Mouse (Mus musculus): ENCODE results near the gene Fam173a. TPM values are rescaled to one million over a fixed set of nuclear protein-coding genes. Genes with fewer than 3 reads are reported as not detected.

Gene Fam173a
- polyA plus RNA-seq, 1 experiment from 2014 or later, result 67.8 TPM

GRCm38 (mm10) chr17:25827011-25827410 lies 34.3 kb upstream of the Fam173a start:
- no peaks in the 10 kb centered on the region for H3K9me3 ChIP-seq
- peaks cover 59% of the 10 kb centered on the region for H3K36me3 ChIP-seq (replicated peaks)
- peaks cover 4% of the 10 kb centered on the region; the same call in 1 of the 2 replicates for H3K27me3 ChIP-seq (replicated peaks; ENCODE audit: low read depth, poor library complexity, severe bottlenecking)
- H3K27ac ChIP-seq (replicated peaks), result no peak overlapping the region
- H3K4me3 ChIP-seq, result peak overlapping the region; percentile 81
- no peak for DNase-seq (ENCODE audit: low spot score)
- 92% methylated on average over 13 of the region's 13 CpGs for WGBS
- H3K4me1 ChIP-seq, result peaks cover 76% of the 10 kb centered on the region

DNA sequence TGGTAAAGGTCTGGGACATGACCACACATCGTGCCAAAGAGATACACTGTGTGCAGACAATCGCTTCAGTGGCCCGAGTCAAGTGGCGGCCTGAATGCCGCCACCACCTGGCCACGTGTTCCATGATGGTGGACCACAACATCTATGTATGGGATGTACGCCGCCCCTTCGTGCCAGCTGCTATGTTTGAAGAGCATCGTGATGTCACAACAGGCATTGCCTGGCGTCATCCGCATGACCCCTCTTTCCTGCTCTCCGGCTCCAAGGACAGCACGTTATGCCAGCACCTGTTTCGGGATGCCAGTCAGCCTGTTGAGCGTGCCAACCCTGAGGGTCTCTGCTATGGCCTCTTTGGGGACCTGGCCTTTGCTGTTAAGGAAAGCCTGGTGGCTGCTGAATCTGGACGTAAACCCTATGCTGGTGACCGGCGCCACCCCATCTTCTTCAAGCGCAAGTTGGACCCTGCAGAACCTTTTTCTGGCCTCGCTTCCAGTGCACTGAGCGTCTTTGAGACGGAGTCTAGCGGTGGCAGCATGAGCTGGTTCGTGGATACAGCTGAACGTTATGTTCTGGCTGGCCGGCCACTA lies 33.4 kb upstream of the Fam173a start:
- H3K27ac ChIP-seq (replicated peaks), result no peak overlapping the region
- peaks cover 67% of the 10 kb centered on the region for H3K4me1 ChIP-seq
- peaks cover 12% of the 10 kb centered on the region for H3K27me3 ChIP-seq (replicated peaks; ENCODE audit: low read depth, poor library complexity, severe bottlenecking)
- DNase-seq (ENCODE audit: low spot score), result no peak
- H3K9me3 ChIP-seq, result no peaks in the 10 kb centered on the region
- WGBS, result 94% methylated on average over 27 of the region's 27 CpGs
- 0 out of 2 replicates have a peak overlapping the region, but pooled peaks have one; percentile 2 for H3K4me3 ChIP-seq
- peaks cover 50% of the 10 kb centered on the region for H3K36me3 ChIP-seq (replicated peaks)

GRCm38 (mm10) chr17:25825311-25825710 lies 32.6 kb upstream of the Fam173a start:
- no peak overlapping the region for H3K27ac ChIP-seq (replicated peaks)
- H3K27me3 ChIP-seq (replicated peaks; ENCODE audit: low read depth, poor library complexity, severe bottlenecking), result peaks cover 19% of the 10 kb centered on the region
- H3K9me3 ChIP-seq, result no peaks in the 10 kb centered on the region
- no peak for DNase-seq (ENCODE audit: low spot score)
- WGBS, result 92% methylated on average over 6 of the region's 6 CpGs
- H3K36me3 ChIP-seq (replicated peaks), result peaks cover 42% of the 10 kb centered on the region
- H3K4me1 ChIP-seq, result peaks cover 59% of the 10 kb centered on the region
- H3K4me3 ChIP-seq, result peak overlapping the region; percentile 70; the same call in 1 of the 2 replicates

- no peak for DNase-seq (ENCODE audit: low spot score)
- H3K4me3 ChIP-seq, result peak overlapping the region; percentile 70
- H3K9me3 ChIP-seq, result no peaks in the 10 kb centered on the region
- no peak overlapping the region for H3K27ac ChIP-seq (replicated peaks)
- peaks cover 27% of the 10 kb centered on the region for H3K27me3 ChIP-seq (replicated peaks; ENCODE audit: low read depth, poor library complexity, severe bottlenecking)
- WGBS, result 72% methylated on average over 17 of the region's 17 CpGs
- H3K36me3 ChIP-seq (replicated peaks), result peaks cover 34% of the 10 kb centered on the region
- peaks cover 55% of the 10 kb centered on the region for H3K4me1 ChIP-seq
Observed at GRCm38 (mm10) chr17:25824362-25825142, 31.9 kb upstream of the Fam173a start.

GRCm38 (mm10) chr17:25823452-25823851 lies 30.8 kb upstream of the Fam173a start, which contains the start of gene Wdr24:
Gene Wdr24 (plus strand): TSS chr17:25823627.
- Histone ChIP-seq H3K4me3 (peak within 1 kb of the TSS; percentile 70), H3K27ac (replicated peaks) (peak within 1 kb of the TSS; percentile 73), H3K36me3 (replicated peaks) (peaks cover 33% of the 10 kb centered on the region), H3K4me1 (peaks cover 59% of the 10 kb centered on the region), H3K9me3 (no peaks in the 10 kb centered on the region), H3K27me3 (replicated peaks; ENCODE audit: low read depth, poor library complexity, severe bottlenecking) (peaks cover 38% of the 10 kb centered on the region)
- WGBS, result under 1% methylated on average over 18 of the region's 18 CpGs
- peak; percentile 79 for DNase-seq (ENCODE audit: low spot score)

GRCm38 (mm10) chr17:25818851-25819780 lies 26.4 kb upstream of the Fam173a start:
- peaks cover 23% of the 10 kb centered on the region for H3K4me1 ChIP-seq
- peak overlapping the region; percentile 33 for H3K4me3 ChIP-seq
- WGBS, result 6% methylated on average over 46 of the region's 46 CpGs
- no peak overlapping the region for H3K27ac ChIP-seq (replicated peaks)
- no peaks in the 10 kb centered on the region for H3K9me3 ChIP-seq
- peaks cover 6% of the 10 kb centered on the region; the same call in 1 of the 2 replicates for H3K36me3 ChIP-seq (replicated peaks)
- peak; percentile 42 for DNase-seq (ENCODE audit: low spot score)
- H3K27me3 ChIP-seq (replicated peaks; ENCODE audit: low read depth, poor library complexity, severe bottlenecking), result peaks cover 74% of the 10 kb centered on the region

- Histone ChIP-seq H3K36me3 (replicated peaks) (peaks cover 6% of the 10 kb centered on the region; the same call in 1 of the 2 replicates), H3K4me1 (peaks cover 18% of the 10 kb centered on the region), H3K27me3 (replicated peaks; ENCODE audit: low read depth, poor library complexity, severe bottlenecking) (peaks cover 86% of the 10 kb centered on the region), H3K9me3 (no peaks in the 10 kb centered on the region), H3K27ac (replicated peaks) (no peak overlapping the region), H3K4me3 (no peak overlapping the region; the same call in 1 of the 2 replicates)
- DNase-seq (ENCODE audit: low spot score), result no peak
- WGBS, result 81% methylated on average over 11 of the region's 11 CpGs
Observed at GRCm38 (mm10) chr17:25817662-25818061, 25.0 kb upstream of the Fam173a start.

- H3K4me3 ChIP-seq, result peak overlapping the region; percentile 27; the same call in 1 of the 2 replicates
- H3K4me1 ChIP-seq, result peaks cover 30% of the 10 kb centered on the region
- H3K27ac ChIP-seq (replicated peaks), result no peak overlapping the region
- peaks cover 91% of the 10 kb centered on the region for H3K27me3 ChIP-seq (replicated peaks; ENCODE audit: low read depth, poor library complexity, severe bottlenecking)
- peaks cover 6% of the 10 kb centered on the region; the same call in 1 of the 2 replicates for H3K36me3 ChIP-seq (replicated peaks)
- peak; percentile 92 for DNase-seq (ENCODE audit: low spot score)
- H3K9me3 ChIP-seq, result no peaks in the 10 kb centered on the region
- 2% methylated on average over 20 of the region's 20 CpGs for WGBS
Observed at GRCm38 (mm10) chr17:25813471-25813870, 20.8 kb upstream of the Fam173a start.

DNA sequence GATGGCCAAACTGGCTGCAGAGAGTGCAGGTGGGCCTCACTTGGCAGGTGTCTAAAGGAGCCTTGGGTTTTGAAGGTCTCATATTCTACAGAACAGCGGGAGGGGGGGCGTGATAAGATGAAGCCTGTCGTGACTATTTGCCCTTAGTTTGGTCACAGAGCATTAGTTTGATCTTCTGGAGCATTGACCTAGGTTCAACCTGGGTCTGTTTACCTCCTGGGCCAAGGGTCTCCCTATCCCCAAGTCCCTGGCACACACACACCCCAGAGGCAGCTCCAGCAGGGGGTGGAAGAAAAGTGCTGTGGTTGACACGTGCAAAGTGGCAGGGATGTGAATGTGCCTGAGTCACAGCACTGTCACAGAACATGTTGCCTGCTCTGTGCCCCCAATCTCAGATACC lies 18.2 kb upstream of the Fam173a start:
- Histone ChIP-seq H3K27ac (replicated peaks) (no peak overlapping the region), H3K4me1 (peaks cover 34% of the 10 kb centered on the region), H3K36me3 (replicated peaks) (no peaks in the 10 kb centered on the region), H3K27me3 (replicated peaks; ENCODE audit: low read depth, poor library complexity, severe bottlenecking) (peaks cover 77% of the 10 kb centered on the region), H3K4me3 (peak overlapping the region; percentile 8; the same call in 1 of the 2 replicates), H3K9me3 (no peaks in the 10 kb centered on the region)
- WGBS, result 75% methylated on average over 4 of the region's 4 CpGs
- no peak for DNase-seq (ENCODE audit: low spot score)

GRCm38 (mm10) chr17:25809606-25810340 lies 17.1 kb upstream of the Fam173a start:
- peaks cover 34% of the 10 kb centered on the region for H3K4me1 ChIP-seq

GRCm38 (mm10) chr17:25808789-25809605 lies 16.3 kb upstream of the Fam173a start, which contains the start of gene Fbxl16:
Gene Fbxl16 (plus strand): TSS chr17:25809085.
- peak within 1 kb of the TSS; percentile 86 for H3K27ac ChIP-seq (replicated peaks)
- peaks cover 68% of the 10 kb centered on the region for H3K27me3 ChIP-seq (replicated peaks; ENCODE audit: low read depth, poor library complexity, severe bottlenecking)
- WGBS, result under 1% methylated on average over 97 of the region's 100 CpGs
- DNase-seq (ENCODE audit: low spot score), result peak; percentile 88
- H3K36me3 ChIP-seq (replicated peaks), result no peaks in the 10 kb centered on the region
- H3K4me3 ChIP-seq, result peak within 1 kb of the TSS; percentile 82
- peaks cover 34% of the 10 kb centered on the region for H3K4me1 ChIP-seq
- no peaks in the 10 kb centered on the region for H3K9me3 ChIP-seq

More at GRCm38 (mm10) chr17:25809606-25810340, 17.1 kb upstream of the Fam173a start:
- Histone ChIP-seq H3K27me3 (replicated peaks; ENCODE audit: low read depth, poor library complexity, severe bottlenecking) (peaks cover 70% of the 10 kb centered on the region), H3K27ac (replicated peaks) (peak overlapping the region; percentile 86), H3K36me3 (replicated peaks) (no peaks in the 10 kb centered on the region), H3K4me3 (peak overlapping the region; percentile 82), H3K9me3 (no peaks in the 10 kb centered on the region)
- WGBS, result 10% methylated on average over 25 of the region's 25 CpGs
- DNase-seq (ENCODE audit: low spot score), result no peak
